Mouse (Mus musculus) midbrain, embryonic 12.5 days (tissue): Measurements from ENCODE around the gene Gipc3. TPM values are rescaled to one million over a fixed set of nuclear protein-coding genes. Genes with fewer than 3 reads are reported as not detected.

Source experiments
- ATAC-seq: fragments of 200-750 bp; cut with Nextera tagmentation; 2 replicates; pipeline ENCODE4 v1.8.0; 2017; ENCODE audit warnings: low read depth, moderate TSS enrichment, moderate library complexity; ENCODE audit not compliant: low FRiP score
- H3K27ac ChIP-seq: fragments of 300-500 bp; sonication (generic); replicated peaks from 2 replicates; pipeline ENCODE4 v1.5.1; 2016; ENCODE audit warnings: mild to moderate bottlenecking
- H3K27me3 ChIP-seq: fragments of 300-500 bp; sonication (generic); 2 replicates; pipeline ENCODE4 v1.6.1; 2016; ENCODE audit warnings: mild to moderate bottlenecking
- H3K36me3 ChIP-seq: fragments of 300-500 bp; sonication (generic); 2 replicates; pipeline ENCODE4 v1.6.1; 2016
- H3K4me1 ChIP-seq: fragments of 300-500 bp; sonication (generic); 2 replicates; pipeline ENCODE4 v1.6.1; 2016
- H3K4me2 ChIP-seq: fragments of 300-500 bp; sonication (generic); replicated peaks from 2 replicates; pipeline ENCODE4 v1.6.1; 2016; ENCODE audit warnings: mild to moderate bottlenecking, moderate library complexity
- H3K4me3 ChIP-seq: fragments of 300-500 bp; sonication (generic); 2 replicates; pipeline ENCODE4 v1.5.1; 2016; ENCODE audit warnings: mild to moderate bottlenecking
- H3K9ac ChIP-seq: fragments of 300-500 bp; sonication (generic); replicated peaks from 2 replicates; pipeline ENCODE4 v1.6.1; 2016; ENCODE audit warnings: mild to moderate bottlenecking, moderate library complexity
- H3K9me3 ChIP-seq: fragments of 300-500 bp; sonication (generic); 2 replicates; pipeline ENCODE4 v1.6.1; 2016; ENCODE audit warnings: mild to moderate bottlenecking
- WGBS: fragments of 180-500 bp; shearing (Covaris S2); methylation state at CpG from one replicate; pipeline ENCODE4 v1.1.7; 2016; 5-methylcytosine and 5-hydroxymethylcytosine counted together
- polyA plus RNA-seq: library from polyadenylated mRNA; unstranded; fragments of >200 nt; fragmentation: Nextera tagmentation; extraction: Ambion mirVana; gene quantifications from 2 replicates; pipeline ENCODE4 v1.2.1, GENCODE M21; 2016

Gene Gipc3
- polyA plus RNA-seq, 1 experiment from 2014 or later, result not detected

- ATAC-seq, result no peak
- Histone ChIP-seq H3K9ac (no peak overlapping the region), H3K4me1 (peaks cover 10% of the 10 kb centered on the region), H3K4me2 (no peak overlapping the region), H3K9me3 (no peaks in the 10 kb centered on the region), H3K27me3 (peaks cover 80% of the 10 kb centered on the region), H3K27ac (no peak overlapping the region), H3K4me3 (no peak overlapping the region), H3K36me3 (peaks cover 11% of the 10 kb centered on the region; the same call in 1 of the 2 replicates)
- 37% methylated on average over 16 of the region's 16 CpGs for WGBS
Observed at GRCm38 (mm10) chr10:81341333-81341949, 1.6 kb downstream of the Gipc3 start.

GRCm38 (mm10) chr10:81340551-81341332 lies 2.3 kb downstream of the Gipc3 start:
- H3K36me3 ChIP-seq, result peaks cover 7% of the 10 kb centered on the region; the same call in 1 of the 2 replicates
- WGBS, result 39% methylated on average over 17 of the region's 17 CpGs
- no peak overlapping the region for H3K4me2 ChIP-seq
- no peak overlapping the region for H3K9ac ChIP-seq
- no peak overlapping the region for H3K27ac ChIP-seq
- H3K9me3 ChIP-seq, result no peaks in the 10 kb centered on the region
- no peak overlapping the region for H3K4me3 ChIP-seq
- peaks cover 7% of the 10 kb centered on the region for H3K4me1 ChIP-seq
- no peak for ATAC-seq
- H3K27me3 ChIP-seq, result peaks cover 75% of the 10 kb centered on the region

- H3K4me3 ChIP-seq, result no peak overlapping the region
- no peak overlapping the region for H3K27ac ChIP-seq
- no peak overlapping the region for H3K9ac ChIP-seq
- peaks cover 7% of the 10 kb centered on the region; the same call in 1 of the 2 replicates for H3K4me1 ChIP-seq
- peaks cover 67% of the 10 kb centered on the region for H3K27me3 ChIP-seq
- WGBS, result 91% methylated on average over 4 of the region's 4 CpGs
- H3K4me2 ChIP-seq, result no peak overlapping the region
- H3K36me3 ChIP-seq, result no peaks in the 10 kb centered on the region
- no peak for ATAC-seq
- no peaks in the 10 kb centered on the region for H3K9me3 ChIP-seq
Observed at GRCm38 (mm10) chr10:81336558-81336957, 6.5 kb downstream of the Gipc3 start.

- Histone ChIP-seq H3K27me3 (peaks cover 59% of the 10 kb centered on the region), H3K4me1 (peaks cover 7% of the 10 kb centered on the region; the same call in 1 of the 2 replicates), H3K36me3 (no peaks in the 10 kb centered on the region), H3K27ac (no peak overlapping the region), H3K9ac (no peak overlapping the region), H3K4me2 (no peak overlapping the region), H3K4me3 (no peak overlapping the region), H3K9me3 (no peaks in the 10 kb centered on the region)
- WGBS, result 35% methylated on average over 19 of the region's 19 CpGs
- ATAC-seq, result no peak
Observed at GRCm38 (mm10) chr10:81335393-81336340, 7.4 kb downstream of the Gipc3 start.

- no peak overlapping the region for H3K27ac ChIP-seq
Observed at GRCm38 (mm10) chr10:81334324-81334723, 8.7 kb downstream of the Gipc3 start.

GRCm38 (mm10) chr10:81332277-81332676 lies 10.8 kb downstream of the Gipc3 start:
- no peaks in the 10 kb centered on the region for H3K9me3 ChIP-seq
- peaks cover 2% of the 10 kb centered on the region; the same call in 1 of the 2 replicates for H3K36me3 ChIP-seq
- no peak for ATAC-seq
- H3K4me2 ChIP-seq, result peak overlapping the region; percentile 15; the same call in 1 of the 2 replicates
- no peak overlapping the region for H3K4me3 ChIP-seq
- H3K9ac ChIP-seq, result no peak overlapping the region
- 15% methylated on average over 29 of the region's 29 CpGs for WGBS
- no peak overlapping the region for H3K27ac ChIP-seq
- peaks cover 7% of the 10 kb centered on the region; the same call in 1 of the 2 replicates for H3K4me1 ChIP-seq
- peaks cover 45% of the 10 kb centered on the region for H3K27me3 ChIP-seq

More at GRCm38 (mm10) chr10:81334324-81334723, 8.7 kb downstream of the Gipc3 start:
- Histone ChIP-seq H3K9me3 (no peaks in the 10 kb centered on the region), H3K4me2 (no peak overlapping the region), H3K9ac (no peak overlapping the region), H3K36me3 (no peaks in the 10 kb centered on the region), H3K4me3 (no peak overlapping the region), H3K4me1 (peaks cover 7% of the 10 kb centered on the region; the same call in 1 of the 2 replicates), H3K27me3 (peaks cover 60% of the 10 kb centered on the region)
- no peak for ATAC-seq
- WGBS, result 53% methylated on average over 11 of the region's 11 CpGs

- no peak overlapping the region for H3K27ac ChIP-seq
- no peak for ATAC-seq
- peaks cover 25% of the 10 kb centered on the region for H3K36me3 ChIP-seq
- H3K4me1 ChIP-seq, result 0 out of 2 replicates have a peak, but pooled peaks cover 3% of the 10 kb centered on the region
- H3K9me3 ChIP-seq, result no peaks in the 10 kb centered on the region
- 74% methylated on average over 4 of the region's 4 CpGs for WGBS
- H3K4me2 ChIP-seq, result no peak overlapping the region
- H3K4me3 ChIP-seq, result no peak overlapping the region
- peaks cover 31% of the 10 kb centered on the region for H3K27me3 ChIP-seq
- no peak overlapping the region for H3K9ac ChIP-seq
Observed at GRCm38 (mm10) chr10:81330007-81330406, 13.1 kb downstream of the Gipc3 start.

GRCm38 (mm10) chr10:81329194-81329975 lies 13.7 kb downstream of the Gipc3 start:
- WGBS, result 77% methylated on average over 10 of the region's 10 CpGs
- no peak overlapping the region for H3K4me3 ChIP-seq
- no peak overlapping the region for H3K9ac ChIP-seq
- no peak for ATAC-seq
- no peaks in the 10 kb centered on the region for H3K9me3 ChIP-seq
- H3K27me3 ChIP-seq, result peaks cover 29% of the 10 kb centered on the region
- 0 out of 2 replicates have a peak, but pooled peaks cover 3% of the 10 kb centered on the region for H3K4me1 ChIP-seq
- H3K4me2 ChIP-seq, result no peak overlapping the region
- no peak overlapping the region for H3K27ac ChIP-seq
- H3K36me3 ChIP-seq, result peaks cover 31% of the 10 kb centered on the region

GRCm38 (mm10) chr10:81328386-81328785 lies 14.7 kb downstream of the Gipc3 start, which contains the start of gene Tbxa2r:
Gene Tbxa2r (plus strand): TSS chr10:81328731.
- WGBS, result 19% methylated on average over 10 of the region's 10 CpGs
- H3K9ac ChIP-seq, result no peak within 1 kb of the TSS

GRCm38 (mm10) chr10:81327959-81328358 lies 15.1 kb downstream of the Gipc3 start:
- Histone ChIP-seq H3K4me1 (0 out of 2 replicates have a peak, but pooled peaks cover 3% of the 10 kb centered on the region), H3K27me3 (peaks cover 20% of the 10 kb centered on the region), H3K9ac (no peak overlapping the region), H3K27ac (0 out of 2 replicates have a peak overlapping the region, but pooled peaks have one; percentile 25), H3K36me3 (peaks cover 46% of the 10 kb centered on the region), H3K4me2 (no peak overlapping the region), H3K9me3 (no peaks in the 10 kb centered on the region), H3K4me3 (no peak overlapping the region)
- 60% methylated on average over 2 of the region's 2 CpGs for WGBS
- ATAC-seq, result no peak

More at GRCm38 (mm10) chr10:81328386-81328785, 14.7 kb downstream of the Gipc3 start, which contains the start of gene Tbxa2r:
- Histone ChIP-seq H3K36me3 (peaks cover 41% of the 10 kb centered on the region), H3K4me3 (no peak within 1 kb of the TSS), H3K4me2 (no peak within 1 kb of the TSS), H3K27me3 (peaks cover 24% of the 10 kb centered on the region), H3K4me1 (0 out of 2 replicates have a peak, but pooled peaks cover 3% of the 10 kb centered on the region), H3K9me3 (no peaks in the 10 kb centered on the region), H3K27ac (0 out of 2 replicates have a peak within 1 kb of the TSS, but pooled peaks have one; percentile 25)
- ATAC-seq, result no peak
